Mouse (Mus musculus) layer of hippocampus, adult 2 months (tissue): ENCODE data around the gene Cox19. TPM values are rescaled to one million over a fixed set of nuclear protein-coding genes. Genes with fewer than 3 reads are reported as not detected.

Experiments used
- DNase-seq, 2 experiments: peaks; one replicate each; pipeline ENCODE4 v3.0.0; 2022; ENCODE audit warnings: low spot score in 2 of 2
- H3K27ac ChIP-seq: fragments of 200-600 bp; 2 replicates; pipeline ENCODE4 v1.8.1; 2022
- H3K4me3 ChIP-seq: fragments of 200-600 bp; 2 replicates; pipeline ENCODE4 v1.8.1; 2022; ENCODE audit warnings: mild to moderate bottlenecking
- CTCF ChIP-seq: fragments of 200-600 bp; conservative IDR thresholded peaks from 2 replicates; pipeline ENCODE4 v1.8.1; 2022; ENCODE audit warnings: antibody characterized with exemption, mild to moderate bottlenecking, moderate library complexity
- total RNA-seq, 2 experiments: library from RNA; stranded (reverse); gene quantifications; 2 replicates each; pipeline ENCODE4 v1.2.3; 2021

The Cox19 gene
- total RNA-seq, 2 experiments from 2014 or later, result 74.3 to 76.8 TPM

- H3K27ac ChIP-seq, result peak overlapping the region; percentile 97
- no peak for TF ChIP-seq CTCF
- DNase-seq, result no peak
- H3K4me3 ChIP-seq, result no peak overlapping the region
These were observed 27.9 kb upstream of the Cox19 start for GRCm38 (mm10) chr5:139378986-139379629.

- no peak overlapping the region for H3K4me3 ChIP-seq
- no peak for TF ChIP-seq CTCF
- DNase-seq, result no peak
- H3K27ac ChIP-seq, result peak overlapping the region; percentile 97
These were observed 27.0 kb upstream of the Cox19 start for GRCm38 (mm10) chr5:139378271-139378556.

- Histone ChIP-seq H3K27ac (peak within 1 kb of the TSS; percentile 97), H3K4me3 (no peak within 1 kb of the TSS)
- DNase-seq, result no peak
- no peak for TF ChIP-seq CTCF
These were observed 26.5 kb upstream of the Cox19 start, which contains the start of gene Gpr146 for GRCm38 (mm10) chr5:139377468-139378270. Gpr146 (plus strand) TSS chr5:139377697.

- Histone ChIP-seq H3K4me3 (no peak overlapping the region), H3K27ac (no peak overlapping the region)
- DNase-seq, result no peak
- TF ChIP-seq CTCF, result no peak
These were observed 23.6 kb upstream of the Cox19 start for GRCm38 (mm10) chr5:139374841-139375240.

- DNase-seq, result no peak
- TF ChIP-seq CTCF, result no peak
- Histone ChIP-seq H3K4me3 (no peak overlapping the region), H3K27ac (no peak overlapping the region)
These were observed 22.7 kb upstream of the Cox19 start for GRCm38 (mm10) chr5:139373889-139374444.

GRCm38 (mm10) chr5:139373126-139373525, 21.9 kb upstream of the Cox19 start:
- TF ChIP-seq CTCF, result no peak
- Histone ChIP-seq H3K27ac (no peak overlapping the region), H3K4me3 (no peak overlapping the region)
- no peak for DNase-seq

GRCm38 (mm10) chr5:139371631-139372401, 20.6 kb upstream of the Cox19 start:
- Histone ChIP-seq H3K27ac (peak overlapping the region; percentile 97), H3K4me3 (peak overlapping the region; percentile 76)
- peak; percentile 26 for TF ChIP-seq CTCF
- DNase-seq, result peak; percentile 85

GRCm38 (mm10) chr5:139371118-139371517, 19.9 kb upstream of the Cox19 start:
- TF ChIP-seq CTCF, result no peak; the same call in 1 of the 2 replicates

GRCm38 (mm10) chr5:139370336-139370735, 19.1 kb upstream of the Cox19 start:
- peak overlapping the region; percentile 76 for H3K4me3 ChIP-seq
- peak overlapping the region; percentile 97 for H3K27ac ChIP-seq
- no peak for DNase-seq
- no peak for TF ChIP-seq CTCF

More at GRCm38 (mm10) chr5:139371118-139371517, 19.9 kb upstream of the Cox19 start:
- DNase-seq, result no peak
- peak overlapping the region; percentile 97 for H3K27ac ChIP-seq
- peak overlapping the region; percentile 76 for H3K4me3 ChIP-seq

- no peak for TF ChIP-seq CTCF
- H3K4me3 ChIP-seq, result no peak overlapping the region
These were observed 17.6 kb upstream of the Cox19 start for GRCm38 (mm10) chr5:139368638-139369320.

GRCm38 (mm10) chr5:139367884-139368458, 16.8 kb upstream of the Cox19 start:
- no peak for DNase-seq
- TF ChIP-seq CTCF, result no peak
- H3K27ac ChIP-seq, result peak overlapping the region; percentile 77; the same call in 1 of the 2 replicates
- H3K4me3 ChIP-seq, result no peak overlapping the region

More at GRCm38 (mm10) chr5:139368638-139369320, 17.6 kb upstream of the Cox19 start:
- peak overlapping the region; percentile 77; the same call in 1 of the 2 replicates for H3K27ac ChIP-seq
- DNase-seq, result no peak

- no peak for TF ChIP-seq CTCF
- no peak overlapping the region for H3K4me3 ChIP-seq
- peak overlapping the region; percentile 77 for H3K27ac ChIP-seq
- DNase-seq, result no peak
These were observed 15.3 kb upstream of the Cox19 start for GRCm38 (mm10) chr5:139366484-139366883.
